Mouse (Mus musculus) ES-Bruce4 (cell line): Measurements from ENCODE around the gene Rab3a. TPM values are rescaled to one million over a fixed set of nuclear protein-coding genes. Genes with fewer than 3 reads are reported as not detected.
A peak's percentile ranks its signal among the peaks of the same experiment; 100 is the strongest.

Source experiments
- H3K27ac ChIP-seq: 2 replicates; pipeline ENCODE4 v1.5.1; 2012; ENCODE audit warnings: low read length, inconsistent platforms; ENCODE audit not compliant: insufficient read depth
- H3K27me3 ChIP-seq: 2 replicates; pipeline ENCODE4 v1.6.1; 2012; ENCODE audit warnings: mild to moderate bottlenecking, low read length, inconsistent platforms; ENCODE audit not compliant: control insufficient read depth, poor library complexity, insufficient read depth, severe bottlenecking
- H3K36me3 ChIP-seq: 2 replicates; pipeline ENCODE4 v1.6.1; 2012; ENCODE audit warnings: inconsistent platforms, mild to moderate bottlenecking, low read length, moderate library complexity; ENCODE audit not compliant: control insufficient read depth, poor library complexity, insufficient read depth, severe bottlenecking
- H3K4me1 ChIP-seq: one replicate; pipeline ENCODE4 v1.8.1; 2011; ENCODE audit warnings: low read length; ENCODE audit not compliant: control insufficient read depth, insufficient read depth
- H3K4me3 ChIP-seq: 2 replicates; pipeline ENCODE4 v1.5.1; 2011; ENCODE audit warnings: low read depth, mild to moderate bottlenecking, low read length
- H3K9ac ChIP-seq: 2 replicates; pipeline ENCODE4 v1.6.1; 2012; ENCODE audit warnings: low read depth, mild to moderate bottlenecking, inconsistent platforms; ENCODE audit not compliant: poor library complexity, severe bottlenecking
- H3K9me3 ChIP-seq: replicated peaks from 2 replicates; pipeline ENCODE4 v1.6.1; 2012; ENCODE audit warnings: mild to moderate bottlenecking, low read length, inconsistent platforms; ENCODE audit not compliant: control insufficient read depth, poor library complexity, insufficient read depth, severe bottlenecking
- CTCF ChIP-seq: IDR thresholded peaks from one replicate; pipeline ENCODE4 v1.8.1; 2011; ENCODE audit warnings: low read depth, low read length
- EP300 ChIP-seq: IDR thresholded peaks from 2 replicates; pipeline ENCODE4 v1.6.1; 2011; ENCODE audit warnings: low read depth, low read length; ENCODE audit not compliant: insufficient read depth
- POLR2A ChIP-seq: IDR thresholded peaks from one replicate; pipeline ENCODE4 v1.8.1; 2011; ENCODE audit warnings: low read length; ENCODE audit not compliant: insufficient read depth
- polyA plus RNA-seq: library from polyadenylated mRNA; stranded (reverse); fragments of >200 nt; gene quantifications from 2 replicates; pipeline ENCODE4 v1.2.4, GENCODE M21; 2011; ENCODE audit warnings: low read depth; ENCODE audit not compliant: missing spikeins, insufficient read depth, insufficient read length

Rab3a gene
- polyA plus RNA-seq, 1 experiment = 6.3 TPM

- no peaks in the 10 kb centered on the region for H3K9me3 ChIP-seq
- no peak overlapping the region for H3K4me3 ChIP-seq
- no peaks in the 10 kb centered on the region for H3K27me3 ChIP-seq
- no peak overlapping the region for H3K9ac ChIP-seq
- no peak for TF ChIP-seq POLR2A
- TF ChIP-seq EP300 = no peak
- TF ChIP-seq CTCF = no peak
- peaks cover 4% of the 10 kb centered on the region for H3K4me1 ChIP-seq
- no peak overlapping the region for H3K27ac ChIP-seq
- no peaks in the 10 kb centered on the region for H3K36me3 ChIP-seq
Observed at GRCm38 (mm10) chr8:70730956-70731355, 23.5 kb upstream of the Rab3a start.

- Histone ChIP-seq H3K36me3 (no peaks in the 10 kb centered on the region), H3K4me1 (no peaks in the 10 kb centered on the region), H3K9ac (no peak overlapping the region), H3K27ac (no peak overlapping the region), H3K4me3 (no peak overlapping the region), H3K9me3 (no peaks in the 10 kb centered on the region), H3K27me3 (no peaks in the 10 kb centered on the region)
- TF ChIP-seq POLR2A = no peak
- no peak for TF ChIP-seq EP300
Observed at GRCm38 (mm10) chr8:70737705-70738104, 16.8 kb upstream of the Rab3a start.

- Histone ChIP-seq H3K36me3 (no peaks in the 10 kb centered on the region), H3K4me1 (no peaks in the 10 kb centered on the region), H3K27ac (no peak overlapping the region), H3K9ac (no peak overlapping the region), H3K4me3 (no peak overlapping the region), H3K27me3 (no peaks in the 10 kb centered on the region), H3K9me3 (no peaks in the 10 kb centered on the region)
- TF ChIP-seq EP300 (no peak), POLR2A (no peak), CTCF (no peak)
Observed at GRCm38 (mm10) chr8:70738211-70738610, 16.3 kb upstream of the Rab3a start.

- no peaks in the 10 kb centered on the region for H3K36me3 ChIP-seq
- H3K27ac ChIP-seq = no peak overlapping the region
- no peaks in the 10 kb centered on the region for H3K27me3 ChIP-seq
- no peaks in the 10 kb centered on the region for H3K9me3 ChIP-seq
- TF ChIP-seq EP300 (no peak), POLR2A (no peak), CTCF (no peak)
- no peak overlapping the region for H3K9ac ChIP-seq
- H3K4me1 ChIP-seq = no peaks in the 10 kb centered on the region
- no peak overlapping the region for H3K4me3 ChIP-seq
Observed at GRCm38 (mm10) chr8:70741661-70742060, 12.8 kb upstream of the Rab3a start.

GRCm38 (mm10) chr8:70742176-70742575 is 12.3 kb upstream of the Rab3a start:
- no peak overlapping the region for H3K4me3 ChIP-seq
- H3K27me3 ChIP-seq = no peaks in the 10 kb centered on the region

GRCm38 (mm10) chr8:70742981-70743655 is 11.4 kb upstream of the Rab3a start:
- Histone ChIP-seq H3K27ac (no peak overlapping the region), H3K9ac (peak overlapping the region; percentile 64), H3K27me3 (no peaks in the 10 kb centered on the region), H3K4me3 (peak overlapping the region; percentile 58), H3K4me1 (no peaks in the 10 kb centered on the region), H3K36me3 (no peaks in the 10 kb centered on the region), H3K9me3 (no peaks in the 10 kb centered on the region)
- no peak for TF ChIP-seq CTCF
- TF ChIP-seq EP300 = no peak
- TF ChIP-seq POLR2A = no peak

More at GRCm38 (mm10) chr8:70742176-70742575, 12.3 kb upstream of the Rab3a start:
- TF ChIP-seq CTCF (no peak), POLR2A (no peak), EP300 (no peak)
- Histone ChIP-seq H3K36me3 (no peaks in the 10 kb centered on the region), H3K4me1 (no peaks in the 10 kb centered on the region), H3K27ac (no peak overlapping the region), H3K9ac (no peak overlapping the region), H3K9me3 (no peaks in the 10 kb centered on the region)
